Mouse (Mus musculus) G1E (cell line): Measurements from ENCODE around the gene Mgat4d. TPM values are rescaled to one million over a fixed set of nuclear protein-coding genes. Genes with fewer than 3 reads are reported as not detected.

Experiments
- ATAC-seq: 2 replicates; pipeline ENCODE4 v1.8.0; 2016; ENCODE audit warnings: mild to moderate bottlenecking; ENCODE audit not compliant: insufficient number of reproducible peaks, poor library complexity, low FRiP score, severe bottlenecking; ENCODE audit errors: extremely low read depth
- DNase-seq: peaks from one replicate; pipeline ENCODE4 v3.0.0; 2012; ENCODE audit warnings: low spot score
- H3K27me3 ChIP-seq: 2 replicates; pipeline ENCODE4 v1.6.1; 2012; ENCODE audit warnings: mild to moderate bottlenecking, low read length, inconsistent platforms; ENCODE audit not compliant: insufficient read depth
- H3K36me3 ChIP-seq: replicated peaks from 2 replicates; pipeline ENCODE3; 2012; ENCODE audit warnings: mild to moderate bottlenecking, inconsistent platforms
- H3K4me1 ChIP-seq: 2 replicates; pipeline ENCODE4 v1.6.1; 2012; ENCODE audit warnings: low read depth, low read length, inconsistent platforms, mixed read lengths; ENCODE audit not compliant: insufficient read depth
- H3K4me3 ChIP-seq: 2 replicates; pipeline ENCODE4 v1.5.1; 2012; ENCODE audit warnings: low read depth, mild to moderate bottlenecking, inconsistent platforms, low read length, moderate library complexity, mixed read lengths
- H3K9me3 ChIP-seq: replicated peaks from 2 replicates; pipeline ENCODE4 v1.6.1; 2012; ENCODE audit warnings: inconsistent platforms
- CTCF ChIP-seq: IDR thresholded peaks from 2 replicates; pipeline ENCODE4 v1.5.1; 2012; ENCODE audit warnings: low read depth, low read length, inconsistent platforms, mixed read lengths
- GATA1 ChIP-seq: IDR thresholded peaks from 2 replicates; pipeline ENCODE4 v1.6.1; 2012; ENCODE audit warnings: borderline replicate concordance, low read length, inconsistent platforms, mixed read lengths
- GATA2 ChIP-seq: IDR thresholded peaks from 2 replicates; pipeline ENCODE4 v1.6.1; 2012; ENCODE audit warnings: low read depth, low read length, inconsistent platforms, borderline replicate concordance
- POLR2AphosphoS5 ChIP-seq: IDR thresholded peaks from 2 replicates; pipeline ENCODE4 v1.6.1; 2012; ENCODE audit warnings: low read depth, low read length, inconsistent platforms; ENCODE audit not compliant: insufficient replicate concordance
- TAL1 ChIP-seq: conservative IDR thresholded peaks from 2 replicates; pipeline ENCODE4 v1.6.1; 2012; ENCODE audit warnings: low read depth, low read length, inconsistent platforms, mixed read lengths
- polyA plus RNA-seq: library from polyadenylated mRNA; stranded (reverse); fragments of >175 nt; gene quantifications from 2 replicates; pipeline ENCODE4 v1.2.3, GENCODE M21; 2012
- total RNA-seq, 2 experiments: library from RNA; stranded (forward) in 1 of 2; stranded (reverse) in 1 of 2; fragments of 200-1000 nt in 1 of 2; fragments of >200 nt in 1 of 2; fragmentation: Nextera tagmentation in 1 of 2; gene quantifications; 2 replicates each; pipeline ENCODE4 v1.2.3; 2014 to 2017

Mgat4d gene
- total and polyA plus RNA-seq, 3 experiments: not detected

GRCm38 (mm10) chr8:83405548-83405947 lies 57.3 kb downstream of the Mgat4d start:
- no peaks in the 10 kb centered on the region for H3K9me3 ChIP-seq
- DNase-seq: no peak
- no peak overlapping the region for H3K4me3 ChIP-seq
- TF ChIP-seq CTCF (no peak), GATA1 (no peak), GATA2 (no peak), POLR2AphosphoS5 (no peak), TAL1 (no peak)
- no peaks in the 10 kb centered on the region for H3K36me3 ChIP-seq
- ATAC-seq: no peak
- peaks cover 5% of the 10 kb centered on the region; the same call in 1 of the 2 replicates for H3K4me1 ChIP-seq
- peaks cover 33% of the 10 kb centered on the region for H3K27me3 ChIP-seq

- no peak for ATAC-seq
These were observed 58.6 kb downstream of the Mgat4d start for GRCm38 (mm10) chr8:83406836-83407235.

GRCm38 (mm10) chr8:83408496-83408895 lies 60.2 kb downstream of the Mgat4d start:
- no peak for ATAC-seq
- no peaks in the 10 kb centered on the region for H3K36me3 ChIP-seq
- peaks cover 5% of the 10 kb centered on the region; the same call in 1 of the 2 replicates for H3K4me1 ChIP-seq
- TF ChIP-seq TAL1: no peak
- TF ChIP-seq GATA2: no peak
- no peak for TF ChIP-seq CTCF
- no peak for TF ChIP-seq POLR2AphosphoS5
- TF ChIP-seq GATA1: no peak
- no peak for DNase-seq
- no peaks in the 10 kb centered on the region for H3K9me3 ChIP-seq
- no peak overlapping the region for H3K4me3 ChIP-seq
- peaks cover 24% of the 10 kb centered on the region for H3K27me3 ChIP-seq

More at GRCm38 (mm10) chr8:83406836-83407235, 58.6 kb downstream of the Mgat4d start:
- DNase-seq: peak; percentile 19
- peaks cover 32% of the 10 kb centered on the region for H3K27me3 ChIP-seq
- H3K9me3 ChIP-seq: no peaks in the 10 kb centered on the region
- H3K4me1 ChIP-seq: peaks cover 5% of the 10 kb centered on the region; the same call in 1 of the 2 replicates
- TF ChIP-seq CTCF (peak; percentile 41; the same call in 1 of the 2 replicates), POLR2AphosphoS5 (no peak), GATA2 (no peak), GATA1 (no peak), TAL1 (no peak)
- H3K36me3 ChIP-seq: no peaks in the 10 kb centered on the region
- H3K4me3 ChIP-seq: no peak overlapping the region

GRCm38 (mm10) chr8:83416878-83417277 lies 68.6 kb downstream of the Mgat4d start:
- Histone ChIP-seq H3K27me3 (peaks cover 14% of the 10 kb centered on the region), H3K36me3 (no peaks in the 10 kb centered on the region), H3K4me1 (peaks cover 28% of the 10 kb centered on the region), H3K9me3 (no peaks in the 10 kb centered on the region), H3K4me3 (no peak overlapping the region)
- ATAC-seq: no peak
- no peak for TF ChIP-seq CTCF
- no peak for TF ChIP-seq POLR2AphosphoS5
- no peak for DNase-seq

- H3K36me3 ChIP-seq: no peaks in the 10 kb centered on the region
- H3K27me3 ChIP-seq: peaks cover 14% of the 10 kb centered on the region
- H3K4me1 ChIP-seq: peaks cover 34% of the 10 kb centered on the region
- ATAC-seq (no peak), DNase-seq (peak; percentile 12)
- TF ChIP-seq GATA1 (no peak), TAL1 (no peak), GATA2 (no peak), POLR2AphosphoS5 (no peak), CTCF (no peak)
- H3K9me3 ChIP-seq: no peaks in the 10 kb centered on the region
- H3K4me3 ChIP-seq: no peak overlapping the region; the same call in 1 of the 2 replicates
These were observed 69.7 kb downstream of the Mgat4d start for GRCm38 (mm10) chr8:83417970-83418369.

GRCm38 (mm10) chr8:83418805-83419516 lies 70.7 kb downstream of the Mgat4d start:
- Histone ChIP-seq H3K4me1 (peaks cover 43% of the 10 kb centered on the region), H3K36me3 (no peaks in the 10 kb centered on the region), H3K4me3 (no peak overlapping the region), H3K9me3 (no peaks in the 10 kb centered on the region), H3K27me3 (peaks cover 14% of the 10 kb centered on the region)
- DNase-seq (no peak), ATAC-seq (no peak)
- TF ChIP-seq GATA1 (no peak), TAL1 (no peak), CTCF (no peak)
